Mouse (Mus musculus) spleen, adult 2 months (tissue): ENCODE data around the gene Ngly1.

Experiments used
- CTCF ChIP-seq: fragments of 200-500 bp; IDR thresholded peaks from 2 replicates; pipeline ENCODE4 v1.5.1; 2011; ENCODE audit warnings: mild to moderate bottlenecking, inconsistent platforms; ENCODE audit not compliant: insufficient read depth, insufficient read length, insufficient replicate concordance; ENCODE audit errors: extremely low read depth
- POLR2A ChIP-seq: fragments of 200-500 bp; IDR thresholded peaks from 2 replicates; pipeline ENCODE4 v1.6.1; 2011; ENCODE audit warnings: low read depth, low read length, inconsistent platforms

DNA sequence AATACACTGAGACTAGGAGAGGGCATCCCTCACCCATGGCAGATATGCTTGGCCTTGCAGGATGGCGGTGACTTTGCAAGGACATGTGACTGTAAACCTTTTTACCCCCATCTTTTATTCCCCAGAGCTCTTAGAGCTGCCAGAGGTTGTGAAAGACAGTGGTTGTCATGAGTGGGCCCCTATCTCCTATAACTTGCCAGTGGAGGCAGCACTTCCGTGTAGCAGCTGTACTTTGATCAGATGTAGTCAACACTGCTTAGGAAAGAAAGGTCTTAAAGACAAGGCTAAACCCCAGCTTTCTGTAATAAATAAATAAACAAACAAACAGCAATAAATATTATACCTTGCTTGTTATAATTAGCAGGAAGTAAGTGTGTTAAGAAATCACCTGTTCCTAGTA lies 70.7 kb downstream of the Ngly1 start:
- TF ChIP-seq POLR2A (no peak), CTCF (no peak)
